Mouse (Mus musculus) layer of hippocampus, adult 11-12 months (tissue): ENCODE measurements around the gene Nos1ap.

ENCODE experiments used
- DNase-seq: peaks from one replicate; pipeline ENCODE4 v3.0.0; 2022; ENCODE audit warnings: low spot score

The Nos1ap gene

GRCm38 (mm10) chr1:170282415-170283129 is 307.1 kb downstream of the Nos1ap start:
- DNase-seq = no peak

DNA sequence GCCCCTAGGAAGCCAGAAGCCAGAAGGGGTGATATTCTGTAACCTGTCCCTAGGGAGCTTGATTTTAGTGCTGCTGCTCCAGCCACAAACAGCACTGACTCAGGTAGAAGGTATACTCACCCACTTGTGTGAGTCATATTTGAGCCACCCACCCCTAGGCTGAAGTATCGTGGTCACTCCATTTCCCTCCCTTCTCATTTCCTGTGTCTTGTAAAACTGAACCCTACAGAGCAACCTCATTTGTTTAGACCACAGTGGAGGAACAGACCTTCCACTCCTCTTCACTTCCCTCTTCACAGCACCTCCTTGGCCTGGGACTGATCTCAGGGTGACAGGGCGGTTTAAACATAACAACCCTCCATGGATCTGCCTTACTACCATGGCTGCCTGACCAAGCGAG is 312.6 kb downstream of the Nos1ap start, which contains the start of gene Sh2d1b1:
Sh2d1b1 (plus strand) TSS at position 305 of the 400 bp plus-strand sequence.
- DNase-seq = no peak

- no peak for DNase-seq
Observed at GRCm38 (mm10) chr1:170273252-170273651, 316.4 kb downstream of the Nos1ap start.

DNA sequence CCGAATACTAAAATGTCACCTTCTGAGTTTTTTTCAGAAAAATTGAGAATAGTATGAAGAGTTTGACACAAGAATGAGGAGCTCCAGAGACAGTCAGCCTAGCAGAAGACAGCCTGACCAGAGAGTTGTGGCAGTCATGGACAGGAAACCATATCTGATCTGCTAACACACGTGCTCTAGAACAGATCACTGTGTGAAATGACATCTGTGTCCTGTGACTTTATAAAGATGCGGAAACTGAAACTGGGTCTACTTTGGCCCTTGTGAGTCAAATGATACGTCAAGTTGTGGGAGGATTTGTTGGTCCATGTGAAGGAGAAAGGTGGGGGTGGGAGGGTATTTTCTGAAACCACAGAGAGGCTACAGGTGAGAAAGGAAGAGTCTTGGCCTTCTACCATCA is 319.0 kb downstream of the Nos1ap start:
- no peak for DNase-seq

- no peak for DNase-seq
Observed at GRCm38 (mm10) chr1:170270281-170270680, 319.4 kb downstream of the Nos1ap start.

GRCm38 (mm10) chr1:170255560-170255910 is 334.1 kb downstream of the Nos1ap start:
- peak; percentile 89 for DNase-seq

- no peak for DNase-seq
Observed at GRCm38 (mm10) chr1:170254893-170255559, 334.6 kb downstream of the Nos1ap start.
